Mouse (Mus musculus): ENCODE data around the gene Zfp982. TPM values are rescaled to one million over a fixed set of nuclear protein-coding genes. Genes with fewer than 3 reads are reported as not detected.
"Not testable (repeated sequence)": the region's sequence is repeated elsewhere in the genome, so short reads cannot be mapped to it uniquely, and the experiment has no call there.

Zfp982 gene
- polyA plus RNA-seq, 1 experiment from 2014 or later = 1.8 TPM

- H3K9ac ChIP-seq (ENCODE audit: low read length) = no peak overlapping the region
- H3K27ac ChIP-seq (ENCODE audit: low read depth, low read length) = no peak overlapping the region
- no peaks in the 10 kb centered on the region for H3K4me1 ChIP-seq (ENCODE audit: control insufficient read depth, insufficient read depth, low read length)
- DNase-seq (ENCODE audit: low spot score) = no peak
- H3K36me3 ChIP-seq (ENCODE audit: control insufficient read depth, insufficient read depth, low read length) = no peaks in the 10 kb centered on the region
- H3K27me3 ChIP-seq (replicated peaks; ENCODE audit: control insufficient read depth, insufficient read depth, low read length) = no peaks in the 10 kb centered on the region
- H3K4me3 ChIP-seq (ENCODE audit: low read depth, low read length) = no peak overlapping the region
- ATAC-seq = no peak
- H3K9me3 ChIP-seq (replicated peaks; ENCODE audit: control insufficient read depth, low read length) = peaks cover 34% of the 10 kb centered on the region
- no peak overlapping the region for H3K4me2 ChIP-seq (ENCODE audit: low read length)
Measured at GRCm38 (mm10) chr4:147541105-147541504, 48.9 kb downstream of the Zfp982 start.

DNA sequence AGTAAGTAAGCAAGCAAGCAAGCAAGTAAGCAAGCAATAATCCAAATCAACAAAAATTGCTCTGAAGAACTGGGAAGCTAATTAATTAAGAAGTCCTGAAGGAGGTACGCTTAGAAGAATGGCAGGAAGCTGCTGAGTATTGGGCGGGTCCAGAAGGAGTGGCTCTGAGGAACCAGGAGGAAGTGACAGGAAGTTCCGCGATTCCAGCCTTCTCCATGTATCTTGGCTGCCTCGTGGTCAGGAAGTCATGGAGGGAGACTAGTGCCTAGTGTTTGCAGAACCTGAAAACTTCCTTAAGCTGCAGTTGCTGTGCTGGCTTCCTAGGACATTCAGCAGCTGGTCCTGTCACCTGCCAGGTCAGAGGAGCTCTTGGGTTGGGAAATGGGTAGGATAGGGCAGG lies 60.9 kb downstream of the Zfp982 start, which contains the start of gene Zfp985:
Gene Zfp985, plus strand, starts transcription at position 207 of the 400 bp plus-strand sequence.
- H3K4me3 ChIP-seq (ENCODE audit: low read depth, low read length); H3K36me3 ChIP-seq (ENCODE audit: control insufficient read depth, insufficient read depth, low read length); H3K27ac ChIP-seq (ENCODE audit: low read depth, low read length); H3K9ac ChIP-seq (ENCODE audit: low read length); H3K4me2 ChIP-seq (ENCODE audit: low read length); H3K4me1 ChIP-seq (ENCODE audit: control insufficient read depth, insufficient read depth, low read length); H3K27me3 ChIP-seq (replicated peaks; ENCODE audit: control insufficient read depth, insufficient read depth, low read length); H3K9me3 ChIP-seq (replicated peaks; ENCODE audit: control insufficient read depth, low read length); ATAC-seq; DNase-seq (ENCODE audit: low spot score): not testable (repeated sequence)
- WGBS = 84% methylated on average over 5 of the region's 5 CpGs

DNA sequence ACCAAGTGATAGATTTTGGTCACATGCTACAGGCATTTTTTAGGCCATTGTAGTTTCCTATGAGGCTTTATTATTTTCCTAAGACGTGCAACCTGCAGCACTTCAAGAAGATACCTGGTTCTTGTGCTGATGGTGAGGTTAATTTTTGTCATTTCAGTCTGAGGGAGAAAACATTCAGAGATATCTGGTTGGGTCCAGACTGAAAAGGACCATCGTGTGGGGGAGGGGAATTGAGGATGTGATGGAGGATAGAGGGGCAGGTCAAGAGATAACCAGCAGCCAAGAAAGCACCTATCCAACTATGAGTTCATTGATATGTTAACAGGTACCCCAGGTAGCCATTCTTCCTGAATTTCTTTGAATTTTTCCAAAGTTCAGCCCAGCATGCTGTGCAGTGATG lies 62.1 kb downstream of the Zfp982 start:
- not testable (repeated sequence) for H3K9me3 ChIP-seq (replicated peaks; ENCODE audit: control insufficient read depth, low read length); H3K4me2 ChIP-seq (ENCODE audit: low read length); H3K4me3 ChIP-seq (ENCODE audit: low read depth, low read length); H3K27ac ChIP-seq (ENCODE audit: low read depth, low read length); H3K9ac ChIP-seq (ENCODE audit: low read length); H3K27me3 ChIP-seq (replicated peaks; ENCODE audit: control insufficient read depth, insufficient read depth, low read length); H3K36me3 ChIP-seq (ENCODE audit: control insufficient read depth, insufficient read depth, low read length); DNase-seq (ENCODE audit: low spot score); H3K4me1 ChIP-seq (ENCODE audit: control insufficient read depth, insufficient read depth, low read length); ATAC-seq
- 73% methylated on average over 2 of the region's 2 CpGs for WGBS

GRCm38 (mm10) chr4:147556921-147557320 lies 64.7 kb downstream of the Zfp982 start:
- not testable (repeated sequence) for H3K9me3 ChIP-seq (replicated peaks; ENCODE audit: control insufficient read depth, low read length); H3K27me3 ChIP-seq (replicated peaks; ENCODE audit: control insufficient read depth, insufficient read depth, low read length); H3K27ac ChIP-seq (ENCODE audit: low read depth, low read length); H3K4me2 ChIP-seq (ENCODE audit: low read length); H3K4me3 ChIP-seq (ENCODE audit: low read depth, low read length); H3K4me1 ChIP-seq (ENCODE audit: control insufficient read depth, insufficient read depth, low read length); DNase-seq (ENCODE audit: low spot score); H3K9ac ChIP-seq (ENCODE audit: low read length); H3K36me3 ChIP-seq (ENCODE audit: control insufficient read depth, insufficient read depth, low read length); ATAC-seq
- 45% methylated on average over 1 of the region's 1 CpGs for WGBS

GRCm38 (mm10) chr4:147558011-147558410 lies 65.8 kb downstream of the Zfp982 start:
- not testable (repeated sequence) for H3K9me3 ChIP-seq (replicated peaks; ENCODE audit: control insufficient read depth, low read length); H3K9ac ChIP-seq (ENCODE audit: low read length); H3K4me2 ChIP-seq (ENCODE audit: low read length); H3K27me3 ChIP-seq (replicated peaks; ENCODE audit: control insufficient read depth, insufficient read depth, low read length); H3K36me3 ChIP-seq (ENCODE audit: control insufficient read depth, insufficient read depth, low read length); ATAC-seq; H3K4me1 ChIP-seq (ENCODE audit: control insufficient read depth, insufficient read depth, low read length); H3K4me3 ChIP-seq (ENCODE audit: low read depth, low read length); DNase-seq (ENCODE audit: low spot score); H3K27ac ChIP-seq (ENCODE audit: low read depth, low read length)

- DNase-seq (ENCODE audit: low spot score) = peak; percentile 4
- H3K27me3 ChIP-seq (replicated peaks; ENCODE audit: control insufficient read depth, insufficient read depth, low read length); H3K4me3 ChIP-seq (ENCODE audit: low read depth, low read length); H3K4me1 ChIP-seq (ENCODE audit: control insufficient read depth, insufficient read depth, low read length); H3K9me3 ChIP-seq (replicated peaks; ENCODE audit: control insufficient read depth, low read length); H3K36me3 ChIP-seq (ENCODE audit: control insufficient read depth, insufficient read depth, low read length); H3K4me2 ChIP-seq (ENCODE audit: low read length); H3K27ac ChIP-seq (ENCODE audit: low read depth, low read length); H3K9ac ChIP-seq (ENCODE audit: low read length); ATAC-seq: not testable (repeated sequence)
- WGBS = 47% methylated on average over 1 of the region's 1 CpGs
Measured at GRCm38 (mm10) chr4:147559096-147559495, 66.9 kb downstream of the Zfp982 start.

Other genes starting within 250 kb of the Zfp982 start
- not detected in 2 replicates for gene Zfp988, start 186.7 kb upstream of the Zfp982 start, polyA plus RNA-seq (2014; fragmentation: Nextera tagmentation; extraction: Ambion mirVana)
- not detected in 2 replicates for gene Zfp978, start 131.1 kb upstream of the Zfp982 start, polyA plus RNA-seq (2014; fragmentation: Nextera tagmentation; extraction: Ambion mirVana)
- gene Gm16503, start 47.8 kb downstream of the Zfp982 start, polyA plus RNA-seq (2014; fragmentation: Nextera tagmentation; extraction: Ambion mirVana) = 0.12 and 0.13 TPM in 2 replicates
- gene Zfp985, start 60.9 kb downstream of the Zfp982 start, polyA plus RNA-seq (2014; fragmentation: Nextera tagmentation; extraction: Ambion mirVana) = 0.06 TPM in 1 of 2 replicates, not detected in the other
- 1.4 and 1.8 TPM in 2 replicates for gene Zfp979, start 150.1 kb downstream of the Zfp982 start, polyA plus RNA-seq (2014; fragmentation: Nextera tagmentation; extraction: Ambion mirVana)
- gene Zfp534, start 210.1 kb downstream of the Zfp982 start, polyA plus RNA-seq (2014; fragmentation: Nextera tagmentation; extraction: Ambion mirVana) = not detected in 2 replicates